Mouse (Mus musculus): ENCODE measurements around the gene Tnfrsf1b. TPM values are rescaled to one million over a fixed set of nuclear protein-coding genes. Genes with fewer than 3 reads are reported as not detected.
A peak's percentile ranks its signal among the peaks of the same experiment; 100 is the strongest.

Tnfrsf1b gene
- polyA plus RNA-seq, 1 experiment from 2014 or later = 1.1 TPM

DNA sequence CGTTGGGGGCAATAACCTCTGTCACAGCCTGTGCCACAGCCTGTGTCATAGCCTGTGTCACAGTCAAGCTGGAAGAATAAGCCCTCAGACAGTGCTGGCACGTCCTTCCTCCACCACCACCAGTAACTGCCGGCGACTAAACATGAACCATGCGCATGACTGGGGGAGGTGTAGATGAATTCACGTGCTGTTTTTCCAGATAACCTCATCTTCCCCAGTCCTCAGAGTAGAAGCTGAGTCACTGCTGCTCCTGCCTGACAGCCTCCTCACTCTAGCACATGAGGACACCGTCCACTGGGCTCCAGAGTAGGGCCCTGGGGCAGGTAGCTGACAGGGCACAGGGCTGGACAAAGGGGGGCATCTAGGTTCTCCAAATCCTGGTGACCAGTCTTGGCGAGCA is 24.6 kb downstream of the Tnfrsf1b start:
- Histone ChIP-seq H3K4me2 (ENCODE audit: low read depth, low read length) (no peak overlapping the region), H3K27me3 (ENCODE audit: control insufficient read depth, insufficient read depth, low read length) (no peaks in the 10 kb centered on the region), H3K36me3 (replicated peaks; ENCODE audit: control insufficient read depth, insufficient read depth, low read depth, low read length) (no peaks in the 10 kb centered on the region), H3K4me1 (ENCODE audit: control insufficient read depth, insufficient read depth, low read length) (no peaks in the 10 kb centered on the region), H3K9ac (replicated peaks; ENCODE audit: low read length) (no peak overlapping the region), H3K9me3 (replicated peaks; ENCODE audit: control insufficient read depth, low read length) (no peaks in the 10 kb centered on the region), H3K27ac (replicated peaks; ENCODE audit: low read depth, low read length) (no peak overlapping the region), H3K4me3 (ENCODE audit: low read depth, low read length) (no peak overlapping the region)
- 87% methylated on average over 8 of the region's 8 CpGs for WGBS
- ATAC-seq (replicated peaks; ENCODE audit: insufficient number of reproducible peaks, low FRiP score, low TSS enrichment, low read depth) = no peak
- DNase-seq (ENCODE audit: low spot score) = no peak

DNA sequence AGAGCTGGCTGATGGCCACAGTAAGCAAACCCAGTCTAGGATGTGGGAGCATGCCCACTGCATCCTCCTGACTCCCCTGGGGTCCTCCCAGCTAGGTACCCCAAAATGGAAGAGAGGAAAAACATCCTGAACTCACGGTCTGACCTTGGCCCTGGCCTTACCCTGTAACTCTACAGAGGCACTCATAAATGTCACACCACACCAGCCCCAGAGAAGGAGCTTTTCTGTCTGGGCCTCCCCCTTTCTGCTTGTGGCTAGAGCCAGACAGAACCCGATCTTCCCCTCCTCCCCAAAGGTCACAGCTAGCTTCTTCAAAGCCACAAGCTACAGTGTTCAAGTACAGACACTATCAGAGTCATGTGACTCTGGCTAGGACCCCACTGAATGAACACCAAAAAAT is 25.3 kb downstream of the Tnfrsf1b start:
- Histone ChIP-seq H3K9me3 (replicated peaks; ENCODE audit: control insufficient read depth, low read length) (no peaks in the 10 kb centered on the region), H3K4me1 (ENCODE audit: control insufficient read depth, insufficient read depth, low read length) (no peaks in the 10 kb centered on the region), H3K9ac (replicated peaks; ENCODE audit: low read length) (no peak overlapping the region), H3K4me2 (ENCODE audit: low read depth, low read length) (no peak overlapping the region), H3K36me3 (replicated peaks; ENCODE audit: control insufficient read depth, insufficient read depth, low read depth, low read length) (no peaks in the 10 kb centered on the region), H3K27ac (replicated peaks; ENCODE audit: low read depth, low read length) (no peak overlapping the region), H3K27me3 (ENCODE audit: control insufficient read depth, insufficient read depth, low read length) (no peaks in the 10 kb centered on the region), H3K4me3 (ENCODE audit: low read depth, low read length) (no peak overlapping the region)
- ATAC-seq (replicated peaks; ENCODE audit: insufficient number of reproducible peaks, low FRiP score, low TSS enrichment, low read depth) = no peak
- 82% methylated on average over 2 of the region's 2 CpGs for WGBS
- DNase-seq (ENCODE audit: low spot score) = no peak

DNA sequence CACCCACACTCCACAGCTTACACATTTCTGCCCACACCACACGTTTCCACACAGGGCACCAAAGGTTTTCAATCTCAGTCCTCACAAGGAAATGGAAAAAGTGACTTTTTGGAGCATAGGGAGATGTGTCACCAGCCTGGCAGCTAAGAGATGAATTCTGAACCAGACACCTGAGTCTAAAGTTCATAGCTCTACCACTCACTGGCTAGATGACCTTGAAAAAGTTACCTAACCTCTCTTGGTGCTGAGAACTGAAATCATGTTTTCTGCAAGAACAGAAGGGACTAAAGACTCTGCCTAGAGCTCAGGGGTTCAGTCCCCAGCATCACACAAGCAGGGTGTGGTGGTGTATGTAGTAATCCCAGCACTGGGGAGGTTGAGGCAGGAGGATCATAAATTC is 26.7 kb downstream of the Tnfrsf1b start:
- no peak for ATAC-seq (replicated peaks; ENCODE audit: insufficient number of reproducible peaks, low FRiP score, low TSS enrichment, low read depth)
- Histone ChIP-seq H3K4me3 (ENCODE audit: low read depth, low read length) (no peak overlapping the region), H3K4me1 (ENCODE audit: control insufficient read depth, insufficient read depth, low read length) (no peaks in the 10 kb centered on the region), H3K4me2 (ENCODE audit: low read depth, low read length) (no peak overlapping the region), H3K9me3 (replicated peaks; ENCODE audit: control insufficient read depth, low read length) (no peaks in the 10 kb centered on the region), H3K9ac (replicated peaks; ENCODE audit: low read length) (no peak overlapping the region), H3K27ac (replicated peaks; ENCODE audit: low read depth, low read length) (no peak overlapping the region), H3K36me3 (replicated peaks; ENCODE audit: control insufficient read depth, insufficient read depth, low read depth, low read length) (no peaks in the 10 kb centered on the region), H3K27me3 (ENCODE audit: control insufficient read depth, insufficient read depth, low read length) (no peaks in the 10 kb centered on the region)
- no peak for DNase-seq (ENCODE audit: low spot score)
- 64% methylated on average over 1 of the region's 1 CpGs for WGBS

DNA sequence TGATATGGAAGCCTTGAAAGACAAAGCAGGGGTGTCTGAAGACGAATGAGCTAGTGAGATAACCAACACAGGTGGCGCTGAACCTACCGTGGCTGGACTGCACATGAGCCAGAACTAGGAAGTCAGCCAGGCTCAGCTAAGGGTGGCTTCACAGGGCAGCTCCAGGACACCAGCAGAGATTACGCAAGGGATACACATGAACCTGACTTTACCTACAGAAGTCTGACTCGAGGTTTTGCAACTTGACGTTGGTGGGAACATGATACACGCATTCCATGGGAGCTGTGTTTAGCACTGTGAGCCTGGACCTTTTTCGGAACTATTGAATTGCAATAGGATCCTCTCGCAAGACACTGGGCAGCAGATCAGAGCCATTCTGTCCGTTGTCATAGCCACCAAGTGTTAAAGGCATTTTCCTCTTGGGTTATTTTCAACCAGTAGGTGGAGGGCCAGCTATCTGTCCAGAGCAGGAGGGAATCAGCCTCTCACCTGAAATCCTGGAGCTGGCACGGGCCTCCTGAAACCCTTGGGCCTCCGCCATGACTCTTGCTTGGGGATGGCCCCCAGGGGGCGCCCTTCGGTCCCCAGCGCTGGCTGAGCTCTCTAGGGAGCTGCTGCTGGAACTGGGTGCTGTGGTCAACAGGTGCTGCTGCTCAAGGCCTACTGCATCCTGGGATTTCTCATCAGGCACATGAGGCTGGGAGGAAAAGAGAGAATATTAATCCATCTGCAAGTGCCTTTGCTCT is 27.3 kb downstream of the Tnfrsf1b start:
- Histone ChIP-seq H3K4me2 (ENCODE audit: low read depth, low read length) (no peak overlapping the region), H3K9ac (replicated peaks; ENCODE audit: low read length) (no peak overlapping the region), H3K36me3 (replicated peaks; ENCODE audit: control insufficient read depth, insufficient read depth, low read depth, low read length) (no peaks in the 10 kb centered on the region), H3K9me3 (replicated peaks; ENCODE audit: control insufficient read depth, low read length) (no peaks in the 10 kb centered on the region), H3K27me3 (ENCODE audit: control insufficient read depth, insufficient read depth, low read length) (no peaks in the 10 kb centered on the region), H3K4me1 (ENCODE audit: control insufficient read depth, insufficient read depth, low read length) (no peaks in the 10 kb centered on the region), H3K27ac (replicated peaks; ENCODE audit: low read depth, low read length) (no peak overlapping the region), H3K4me3 (ENCODE audit: low read depth, low read length) (no peak overlapping the region)
- no peak for ATAC-seq (replicated peaks; ENCODE audit: insufficient number of reproducible peaks, low FRiP score, low TSS enrichment, low read depth)
- 62% methylated on average over 15 of the region's 15 CpGs for WGBS
- DNase-seq (ENCODE audit: low spot score) = no peak

DNA sequence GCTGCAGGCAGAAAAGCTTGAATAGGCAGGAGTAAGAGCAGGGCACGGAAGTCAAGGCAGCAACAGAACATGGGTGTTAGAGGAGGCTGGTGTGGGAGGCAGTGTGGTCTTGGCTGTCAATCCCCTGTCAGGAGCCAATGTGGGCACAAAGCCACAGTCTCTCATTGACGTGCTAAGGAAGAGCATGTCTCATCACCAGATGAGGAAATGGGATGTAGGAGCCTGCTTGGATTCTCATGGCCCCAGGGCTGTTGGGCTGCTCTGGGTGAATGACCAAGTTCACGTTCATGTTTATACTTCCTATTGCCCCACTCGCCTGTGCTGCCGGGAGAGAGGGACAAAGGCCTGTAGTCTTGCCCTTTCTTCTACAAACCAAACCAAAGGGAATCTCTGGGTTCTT is 28.8 kb downstream of the Tnfrsf1b start:
- no peak overlapping the region for H3K4me3 ChIP-seq (ENCODE audit: low read depth, low read length)
- H3K4me1 ChIP-seq (ENCODE audit: control insufficient read depth, insufficient read depth, low read length) = no peaks in the 10 kb centered on the region
- ATAC-seq (replicated peaks; ENCODE audit: insufficient number of reproducible peaks, low FRiP score, low TSS enrichment, low read depth) = no peak
- DNase-seq (ENCODE audit: low spot score) = no peak
- no peak overlapping the region for H3K9ac ChIP-seq (replicated peaks; ENCODE audit: low read length)
- no peak overlapping the region for H3K27ac ChIP-seq (replicated peaks; ENCODE audit: low read depth, low read length)
- H3K27me3 ChIP-seq (ENCODE audit: control insufficient read depth, insufficient read depth, low read length) = no peaks in the 10 kb centered on the region
- H3K36me3 ChIP-seq (replicated peaks; ENCODE audit: control insufficient read depth, insufficient read depth, low read depth, low read length) = no peaks in the 10 kb centered on the region
- no peak overlapping the region for H3K4me2 ChIP-seq (ENCODE audit: low read depth, low read length)
- 72% methylated on average over 5 of the region's 5 CpGs for WGBS
- H3K9me3 ChIP-seq (replicated peaks; ENCODE audit: control insufficient read depth, low read length) = no peaks in the 10 kb centered on the region

DNA sequence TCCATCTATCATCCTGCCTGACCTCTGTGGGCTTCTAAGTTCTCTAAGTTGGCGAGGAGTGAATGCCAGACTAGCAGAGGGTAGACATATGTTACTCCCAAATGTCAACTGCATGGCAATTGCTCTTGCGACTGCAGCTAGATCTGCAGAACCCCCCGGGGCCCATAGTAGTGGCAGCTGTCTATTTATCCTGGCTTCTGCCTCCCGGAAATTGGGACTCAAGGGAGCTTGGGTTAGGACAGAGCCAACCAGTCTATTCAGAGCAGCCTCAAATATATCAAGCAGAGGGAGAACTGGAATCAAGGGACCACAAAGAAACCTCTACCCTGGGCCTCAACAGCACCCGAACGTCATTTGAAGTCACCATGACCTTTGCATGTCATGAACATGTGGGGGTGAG is 29.6 kb downstream of the Tnfrsf1b start:
- Histone ChIP-seq H3K27ac (replicated peaks; ENCODE audit: low read depth, low read length) (no peak overlapping the region), H3K4me1 (ENCODE audit: control insufficient read depth, insufficient read depth, low read length) (no peaks in the 10 kb centered on the region), H3K9me3 (replicated peaks; ENCODE audit: control insufficient read depth, low read length) (no peaks in the 10 kb centered on the region), H3K36me3 (replicated peaks; ENCODE audit: control insufficient read depth, insufficient read depth, low read depth, low read length) (no peaks in the 10 kb centered on the region), H3K27me3 (ENCODE audit: control insufficient read depth, insufficient read depth, low read length) (no peaks in the 10 kb centered on the region), H3K4me2 (ENCODE audit: low read depth, low read length) (no peak overlapping the region), H3K9ac (replicated peaks; ENCODE audit: low read length) (no peak overlapping the region), H3K4me3 (ENCODE audit: low read depth, low read length) (no peak overlapping the region)
- DNase-seq (ENCODE audit: low spot score) (no peak), ATAC-seq (replicated peaks; ENCODE audit: insufficient number of reproducible peaks, low FRiP score, low TSS enrichment, low read depth) (no peak)
- whole genome bisulfite sequencing = 75% methylated on average over 6 of the region's 6 CpGs

DNA sequence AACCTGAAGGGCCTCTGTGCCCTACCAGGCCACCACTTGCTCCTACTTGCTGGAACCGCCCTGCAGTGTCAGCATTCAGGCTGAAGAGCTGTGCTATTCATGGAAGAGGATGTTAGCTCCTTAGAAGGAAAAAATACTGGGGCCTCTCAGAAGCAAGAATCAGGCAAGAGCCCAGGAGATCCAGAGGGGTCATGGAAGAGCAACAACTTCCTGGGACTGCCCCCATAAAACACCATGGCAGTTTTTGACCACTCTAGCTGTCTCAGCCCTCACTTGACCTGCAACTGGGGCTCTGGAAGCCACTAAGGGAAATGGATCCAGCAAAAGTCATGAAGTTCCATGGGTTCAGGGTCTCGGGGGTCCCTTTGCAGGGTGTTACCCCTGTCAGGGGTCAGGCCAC is 31.3 kb downstream of the Tnfrsf1b start:
- WGBS = 83% methylated on average over 2 of the region's 2 CpGs

DNA sequence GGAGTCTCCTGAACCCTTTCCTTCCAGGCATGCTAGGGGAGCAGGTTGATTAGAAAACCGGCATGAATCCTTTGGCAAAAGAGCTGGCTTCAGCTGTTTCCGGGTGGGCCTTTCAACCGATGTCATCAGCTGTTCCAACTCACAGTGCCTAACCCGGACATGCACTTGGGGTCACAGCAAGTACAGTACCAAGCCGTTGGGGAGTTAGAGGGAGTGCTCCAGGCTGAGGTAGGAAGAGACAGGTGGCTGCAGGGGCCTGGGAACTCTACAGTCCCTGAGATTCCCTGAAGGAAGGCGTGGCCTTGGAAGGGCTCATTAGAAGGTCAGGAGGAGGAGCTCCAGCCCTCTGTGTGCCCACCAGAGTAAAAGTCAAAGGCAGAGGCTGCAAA is 31.9 kb downstream of the Tnfrsf1b start:
- Histone ChIP-seq H3K9ac (replicated peaks; ENCODE audit: low read length) (no peak overlapping the region), H3K27ac (replicated peaks; ENCODE audit: low read depth, low read length) (no peak overlapping the region), H3K27me3 (ENCODE audit: control insufficient read depth, insufficient read depth, low read length) (no peaks in the 10 kb centered on the region), H3K36me3 (replicated peaks; ENCODE audit: control insufficient read depth, insufficient read depth, low read depth, low read length) (no peaks in the 10 kb centered on the region), H3K4me2 (ENCODE audit: low read depth, low read length) (no peak overlapping the region), H3K4me3 (ENCODE audit: low read depth, low read length) (no peak overlapping the region), H3K9me3 (replicated peaks; ENCODE audit: control insufficient read depth, low read length) (no peaks in the 10 kb centered on the region), H3K4me1 (ENCODE audit: control insufficient read depth, insufficient read depth, low read length) (no peaks in the 10 kb centered on the region)
- DNase-seq (ENCODE audit: low spot score) (no peak), ATAC-seq (replicated peaks; ENCODE audit: insufficient number of reproducible peaks, low FRiP score, low TSS enrichment, low read depth) (0 out of 2 replicates have a peak, but pooled peaks have one; percentile 51)
- WGBS = 43% methylated on average over 6 of the region's 6 CpGs

More for the DNA sequence above, 31.3 kb downstream of the Tnfrsf1b start:
- Histone ChIP-seq H3K4me2 (ENCODE audit: low read depth, low read length) (no peak overlapping the region), H3K36me3 (replicated peaks; ENCODE audit: control insufficient read depth, insufficient read depth, low read depth, low read length) (no peaks in the 10 kb centered on the region), H3K27ac (replicated peaks; ENCODE audit: low read depth, low read length) (no peak overlapping the region), H3K27me3 (ENCODE audit: control insufficient read depth, insufficient read depth, low read length) (no peaks in the 10 kb centered on the region), H3K4me1 (ENCODE audit: control insufficient read depth, insufficient read depth, low read length) (no peaks in the 10 kb centered on the region), H3K9me3 (replicated peaks; ENCODE audit: control insufficient read depth, low read length) (no peaks in the 10 kb centered on the region), H3K9ac (replicated peaks; ENCODE audit: low read length) (no peak overlapping the region), H3K4me3 (ENCODE audit: low read depth, low read length) (no peak overlapping the region)
- ATAC-seq (replicated peaks; ENCODE audit: insufficient number of reproducible peaks, low FRiP score, low TSS enrichment, low read depth) (no peak), DNase-seq (ENCODE audit: low spot score) (no peak)
